Mouse (Mus musculus) cerebellum, adult 2 months (tissue): Measurements from ENCODE around the gene Aldh16a1. TPM values are rescaled to one million over a fixed set of nuclear protein-coding genes. Genes with fewer than 3 reads are reported as not detected.

ENCODE experiments used
- DNase-seq, 2 experiments: peaks; one replicate each; pipeline ENCODE4 v3.0.0; 2021
- H3K27ac ChIP-seq: fragments of 200-500 bp; 2 replicates; pipeline ENCODE4 v1.5.1; 2012; ENCODE audit warnings: low read length, control low read depth, inconsistent platforms; ENCODE audit not compliant: insufficient read depth
- H3K27me3 ChIP-seq: fragments of 200-500 bp; 2 replicates; pipeline ENCODE4 v1.6.1; 2012; ENCODE audit warnings: inconsistent platforms, mild to moderate bottlenecking, low read length, moderate library complexity; ENCODE audit not compliant: control insufficient read depth, insufficient read depth
- H3K4me1 ChIP-seq: fragments of 200-500 bp; 2 replicates; pipeline ENCODE4 v1.6.1; 2011; ENCODE audit warnings: low read length; ENCODE audit not compliant: control insufficient read depth, insufficient read depth
- H3K4me3 ChIP-seq: fragments of 200-500 bp; replicated peaks from 2 replicates; pipeline ENCODE3; 2011; ENCODE audit warnings: mild to moderate bottlenecking, low read depth, low read length, control low read depth; ENCODE audit not compliant: insufficient read depth
- CTCF ChIP-seq: fragments of 200-500 bp; IDR thresholded peaks from 2 replicates; pipeline ENCODE4 v1.5.1; 2011; ENCODE audit warnings: low read depth, mild to moderate bottlenecking, control low read depth, low read length, moderate library complexity, borderline replicate concordance; ENCODE audit not compliant: insufficient read depth
- POLR2A ChIP-seq: fragments of 200-500 bp; IDR thresholded peaks from 2 replicates; pipeline ENCODE4 v1.6.1; 2011; ENCODE audit warnings: low read length, control low read depth, borderline replicate concordance; ENCODE audit not compliant: insufficient read depth
- WGBS: fragments of 180-500 bp; shearing (Covaris S2); methylation state at CpG from one replicate; pipeline ENCODE4 v1.1.7; 2018; 5-methylcytosine and 5-hydroxymethylcytosine counted together
- polyA plus RNA-seq: library from polyadenylated mRNA; depleted of rRNA; stranded (reverse); fragments of >200 nt; gene quantifications from 2 replicates; pipeline ENCODE4 v1.2.3, GENCODE M21; 2012

Gene Aldh16a1
- polyA plus RNA-seq, 1 experiment, result 17.2 TPM

DNA sequence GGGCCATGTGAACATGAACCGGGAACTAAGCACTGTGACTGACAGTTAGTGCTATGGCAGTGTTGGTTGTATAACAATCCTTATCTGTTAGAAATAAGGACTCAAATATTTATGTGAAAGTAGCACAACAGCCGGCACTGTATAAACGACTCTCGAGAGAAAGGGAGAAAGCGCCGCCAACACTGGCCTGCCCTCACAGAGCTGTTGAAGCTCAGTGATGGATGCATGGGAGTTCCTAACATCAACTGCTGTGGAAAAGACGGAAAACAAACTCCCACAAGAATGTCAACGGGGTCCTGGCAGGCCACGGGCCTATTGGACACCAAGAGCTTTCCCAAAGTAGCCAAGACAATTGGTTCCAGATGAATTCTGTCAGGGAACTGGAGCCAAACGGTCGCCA is 3.1 kb downstream of the Aldh16a1 start:
- Histone ChIP-seq H3K27me3 (no peaks in the 10 kb centered on the region), H3K4me3 (no peak overlapping the region), H3K27ac (no peak overlapping the region), H3K4me1 (no peaks in the 10 kb centered on the region)
- WGBS, result 65% methylated on average over 11 of the region's 11 CpGs
- DNase-seq, result no peak
- no peak for TF ChIP-seq CTCF
- TF ChIP-seq POLR2A, result no peak

GRCm38 (mm10) chr7:45150321-45150720 is 4.1 kb downstream of the Aldh16a1 start:
- Histone ChIP-seq H3K4me3 (no peak overlapping the region), H3K27me3 (no peaks in the 10 kb centered on the region), H3K4me1 (no peaks in the 10 kb centered on the region), H3K27ac (no peak overlapping the region)
- 81% methylated on average over 4 of the region's 4 CpGs for WGBS
- TF ChIP-seq CTCF, result no peak
- no peak for TF ChIP-seq POLR2A
- DNase-seq, result no peak

DNA sequence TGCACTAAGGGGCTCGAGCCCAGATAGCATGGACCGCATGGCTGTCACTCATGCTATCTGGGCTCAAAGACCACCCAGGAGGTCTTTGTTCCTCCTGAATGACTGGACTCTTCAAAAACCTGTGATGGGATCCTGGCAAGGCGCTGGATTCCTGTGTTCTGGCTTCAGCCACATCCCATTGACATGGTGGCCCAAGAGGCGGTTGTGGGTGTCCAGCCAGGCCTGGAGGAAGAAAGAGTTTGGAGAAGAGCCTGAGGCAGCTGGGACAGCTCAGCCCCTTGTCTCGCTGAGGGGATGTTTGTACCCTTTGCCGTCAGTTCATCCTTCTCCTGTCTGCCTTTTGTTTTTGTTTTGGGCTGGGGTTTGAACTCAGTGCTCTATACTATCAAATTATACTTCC is 4.8 kb downstream of the Aldh16a1 start:
- Histone ChIP-seq H3K27ac (no peak overlapping the region), H3K4me3 (no peak overlapping the region), H3K27me3 (no peaks in the 10 kb centered on the region), H3K4me1 (no peaks in the 10 kb centered on the region)
- no peak for DNase-seq
- WGBS, result 44% methylated on average over 6 of the region's 6 CpGs
- TF ChIP-seq POLR2A (no peak), CTCF (no peak)

DNA sequence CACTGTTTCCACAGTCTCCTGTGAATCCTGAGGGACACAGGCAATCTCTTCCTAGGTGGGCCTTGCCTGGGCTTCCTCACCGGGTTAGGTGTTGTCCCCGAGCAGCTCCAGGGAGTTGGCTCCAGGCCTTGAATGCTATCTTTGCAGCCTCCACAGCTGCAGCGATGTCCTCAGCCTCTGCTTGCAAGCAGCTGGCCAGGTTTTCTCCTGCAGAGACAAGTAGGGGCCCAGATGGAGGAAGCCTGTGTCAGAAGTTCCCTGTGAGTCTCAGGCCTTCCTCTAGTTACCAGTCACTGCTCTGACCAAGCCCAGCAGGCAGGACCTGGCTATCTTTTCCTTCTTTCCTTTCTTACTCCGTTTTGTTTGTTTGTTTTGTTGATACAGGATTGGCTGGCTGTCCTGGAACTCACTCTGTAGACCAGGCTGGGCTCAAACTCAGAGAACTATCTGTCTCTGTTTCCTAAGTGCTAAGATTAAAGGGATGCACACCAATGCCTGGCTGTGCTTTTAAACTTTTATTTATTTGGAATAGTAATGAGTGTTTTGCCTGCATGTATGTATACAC is 5.8 kb downstream of the Aldh16a1 start:
- Histone ChIP-seq H3K27me3 (no peaks in the 10 kb centered on the region), H3K4me1 (no peaks in the 10 kb centered on the region), H3K4me3 (no peak overlapping the region), H3K27ac (no peak overlapping the region)
- 57% methylated on average over 4 of the region's 4 CpGs for WGBS
- TF ChIP-seq CTCF (no peak), POLR2A (no peak)
- DNase-seq, result no peak

- Histone ChIP-seq H3K4me1 (no peaks in the 10 kb centered on the region), H3K27me3 (no peaks in the 10 kb centered on the region), H3K27ac (no peak overlapping the region), H3K4me3 (no peak overlapping the region)
- DNase-seq, result no peak
- TF ChIP-seq POLR2A (no peak), CTCF (no peak)
- 90% methylated on average over 11 of the region's 11 CpGs for WGBS
Observed at GRCm38 (mm10) chr7:45147899-45148298, 6.5 kb downstream of the Aldh16a1 start.

GRCm38 (mm10) chr7:45147267-45147666 is 7.1 kb downstream of the Aldh16a1 start:
- Histone ChIP-seq H3K27me3 (no peaks in the 10 kb centered on the region), H3K27ac (no peak overlapping the region), H3K4me1 (no peaks in the 10 kb centered on the region), H3K4me3 (no peak overlapping the region)
- DNase-seq, result no peak
- TF ChIP-seq POLR2A (no peak), CTCF (no peak)
- 63% methylated on average over 11 of the region's 11 CpGs for WGBS

- Histone ChIP-seq H3K4me1 (no peaks in the 10 kb centered on the region), H3K27ac (no peak overlapping the region), H3K27me3 (no peaks in the 10 kb centered on the region), H3K4me3 (no peak overlapping the region)
- TF ChIP-seq POLR2A, result no peak
- TF ChIP-seq CTCF, result no peak
- no peak for DNase-seq
- 91% methylated on average over 8 of the region's 8 CpGs for WGBS
Observed at GRCm38 (mm10) chr7:45145460-45145859, 8.9 kb downstream of the Aldh16a1 start.

DNA sequence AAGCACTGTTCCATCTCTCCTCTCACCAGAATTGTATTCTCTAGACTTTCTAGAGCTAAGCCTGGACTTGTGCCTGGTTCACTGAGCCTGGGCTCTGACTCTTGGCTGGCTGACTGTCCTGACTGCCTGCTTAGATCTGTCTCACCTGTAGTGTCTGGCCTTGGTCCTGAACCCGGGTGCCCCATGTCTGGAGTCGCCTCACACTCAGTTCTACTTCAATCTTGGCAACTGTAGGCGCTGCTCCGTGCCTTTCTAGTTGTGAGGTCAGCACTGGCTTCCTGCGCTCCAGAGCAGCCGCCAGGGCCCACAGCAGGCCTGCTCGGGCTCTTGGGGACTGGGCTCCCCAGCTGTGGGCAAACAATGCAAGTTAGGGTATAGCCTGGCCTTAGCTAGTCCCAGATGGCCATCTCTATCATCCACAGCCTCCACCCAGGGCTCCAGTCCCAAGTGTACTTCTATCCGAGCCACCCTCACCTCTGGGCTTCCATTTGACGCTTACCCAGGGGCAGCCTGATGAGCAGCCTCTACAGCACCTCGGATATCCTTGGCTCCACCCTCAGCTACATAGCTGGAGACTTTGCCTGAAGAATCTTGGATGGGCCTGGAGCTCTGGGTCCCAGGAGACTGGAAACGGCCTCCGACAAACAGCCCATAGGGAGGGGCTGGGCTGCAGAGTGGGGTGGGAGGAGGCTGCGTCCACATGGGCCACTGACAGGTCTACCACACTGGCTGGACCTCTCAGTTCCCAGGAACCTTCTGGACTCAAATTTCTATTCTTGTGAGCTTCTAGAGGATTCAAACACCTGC is 9.8 kb downstream of the Aldh16a1 start:
- H3K4me1 ChIP-seq, result no peaks in the 10 kb centered on the region

More for the DNA sequence above, 9.8 kb downstream of the Aldh16a1 start:
- no peak for DNase-seq
- TF ChIP-seq CTCF (no peak), POLR2A (no peak)
- H3K4me3 ChIP-seq, result no peak overlapping the region
- 79% methylated on average over 13 of the region's 13 CpGs for WGBS
- H3K27me3 ChIP-seq, result no peaks in the 10 kb centered on the region
- no peak overlapping the region for H3K27ac ChIP-seq
